Mouse (Mus musculus): Measurements from ENCODE around the gene Epha1. TPM values are rescaled to one million over a fixed set of nuclear protein-coding genes. Genes with fewer than 3 reads are reported as not detected.

Epha1 gene
- polyA plus RNA-seq, 1 experiment, result 64.8 TPM

DNA sequence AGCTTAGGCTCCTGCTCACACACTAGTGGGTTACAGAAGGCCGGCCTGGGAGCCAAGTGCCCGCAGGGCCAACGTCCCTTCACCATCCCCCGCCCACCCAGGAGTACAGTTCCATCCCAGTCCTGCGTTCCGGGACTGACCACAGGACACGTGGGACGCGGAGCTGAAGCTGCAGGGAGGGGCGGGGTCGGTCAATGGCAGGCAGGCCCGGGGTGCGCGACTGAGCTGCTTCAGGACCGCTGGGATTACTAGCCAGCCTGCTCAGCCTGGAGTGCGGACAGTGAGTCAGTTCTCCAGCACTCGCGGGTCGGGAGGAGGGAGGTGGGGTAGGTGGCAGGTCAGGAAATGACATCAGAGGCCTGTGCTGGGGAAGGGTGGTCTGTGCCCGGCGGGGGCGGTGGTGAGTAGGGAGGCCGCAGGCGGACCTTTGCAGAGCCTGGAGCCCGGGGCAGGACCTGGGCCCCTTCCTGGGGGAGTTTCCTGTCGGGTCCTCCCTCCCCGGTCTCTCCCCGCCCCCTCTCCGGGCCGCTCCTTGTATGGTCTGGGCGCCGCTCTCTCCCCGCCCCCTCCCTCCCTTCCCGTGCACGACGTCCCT is 23.5 kb downstream of the Epha1 start, which contains the start of gene Zyx:
Zyx (plus strand) TSS at position 205 of the 595 bp plus-strand sequence.
- Histone ChIP-seq H3K36me3 (ENCODE audit: control insufficient read depth, insufficient read depth, low read length) (peaks cover 13% of the 10 kb centered on the region), H3K27ac (ENCODE audit: insufficient read depth, low read depth, low read length) (peak within 1 kb of the TSS; percentile 85), H3K27me3 (ENCODE audit: control insufficient read depth, insufficient read depth, low read length) (no peaks in the 10 kb centered on the region), H3K4me1 (ENCODE audit: control insufficient read depth, insufficient read depth, insufficient read length, low read length) (peaks cover 30% of the 10 kb centered on the region), H3K4me3 (ENCODE audit: low read depth, low read length) (peak within 1 kb of the TSS; percentile 79)
- 1% methylated on average over 30 of the region's 36 CpGs for WGBS
- TF ChIP-seq POLR2A (IDR thresholded peaks at IDR 0.05; ENCODE audit: low read depth, low read length), result no peak
- TF ChIP-seq CTCF (IDR thresholded peaks at IDR 0.05; ENCODE audit: extremely low read depth, insufficient read length, insufficient replicate concordance, low read depth, low read length), result 0 out of 2 replicates have a peak, but pooled peaks have one; percentile 23

DNA sequence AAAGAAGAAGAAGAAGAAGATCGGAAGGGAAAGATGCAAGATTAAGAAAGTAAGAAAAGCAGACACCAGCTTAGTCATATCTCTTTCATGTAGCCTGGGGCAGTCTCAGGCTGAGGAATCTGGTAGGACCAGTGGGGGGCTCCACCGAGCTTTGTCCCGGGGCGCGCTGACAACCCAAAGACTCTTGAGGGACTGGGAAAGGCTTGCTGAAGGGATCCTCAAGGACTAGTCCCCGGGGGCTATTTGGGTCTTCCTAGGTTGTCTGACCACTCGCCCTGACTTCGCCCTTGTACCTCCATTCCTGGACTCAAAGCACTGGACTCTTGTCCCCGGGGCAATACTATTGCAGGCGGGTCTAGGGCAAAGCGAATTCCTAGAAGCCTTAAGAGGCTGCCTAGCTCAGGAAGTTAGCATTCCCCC is 24.1 kb downstream of the Epha1 start:
- TF ChIP-seq CTCF (IDR thresholded peaks at IDR 0.05; ENCODE audit: extremely low read depth, insufficient read length, insufficient replicate concordance, low read depth, low read length), result peak; percentile 74; the same call in 1 of the 2 replicates
- TF ChIP-seq POLR2A (IDR thresholded peaks at IDR 0.05; ENCODE audit: low read depth, low read length), result no peak; the same call in 1 of the 2 replicates
- WGBS, result under 1% methylated on average over 11 of the region's 11 CpGs
- H3K4me1 ChIP-seq (ENCODE audit: control insufficient read depth, insufficient read depth, insufficient read length, low read length), result peaks cover 26% of the 10 kb centered on the region
- peak overlapping the region; percentile 85 for H3K27ac ChIP-seq (ENCODE audit: insufficient read depth, low read depth, low read length)
- no peaks in the 10 kb centered on the region for H3K27me3 ChIP-seq (ENCODE audit: control insufficient read depth, insufficient read depth, low read length)
- peaks cover 13% of the 10 kb centered on the region for H3K36me3 ChIP-seq (ENCODE audit: control insufficient read depth, insufficient read depth, low read length)
- peak overlapping the region; percentile 79 for H3K4me3 ChIP-seq (ENCODE audit: low read depth, low read length)

DNA sequence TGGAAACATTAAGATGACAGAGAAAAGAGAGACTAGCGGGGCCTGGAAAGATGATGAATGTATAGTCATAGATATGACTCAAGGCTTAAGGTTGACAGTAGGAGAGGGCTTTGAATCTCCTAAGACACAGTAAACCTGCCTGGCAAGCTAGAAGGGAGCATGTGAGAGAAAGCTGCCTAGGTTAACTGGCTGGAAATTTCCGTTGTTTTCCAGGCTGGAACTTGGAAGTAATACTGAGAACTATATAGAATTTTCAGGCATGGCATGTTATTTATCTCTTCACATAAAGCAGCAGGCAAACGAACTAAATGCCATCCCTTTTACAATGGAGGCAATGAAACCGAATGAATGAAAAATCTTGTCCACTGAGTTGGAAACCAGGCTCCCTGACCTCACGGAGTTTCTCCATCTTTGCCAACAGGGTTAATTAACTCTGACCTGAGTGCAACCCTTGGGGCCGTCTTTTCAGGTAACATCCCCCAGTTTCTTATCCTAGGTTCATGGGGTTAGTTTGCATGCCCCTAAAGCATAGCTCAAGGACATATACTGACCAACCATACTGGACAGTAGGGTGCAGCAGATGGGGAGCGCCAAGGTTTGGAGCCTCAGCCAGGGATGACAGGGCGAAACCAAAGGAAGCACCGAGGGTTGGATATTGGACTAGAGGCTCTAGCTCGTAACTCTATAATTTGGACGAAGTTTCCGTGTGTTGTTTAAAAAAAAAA is 24.6 kb downstream of the Epha1 start:
- no peak for TF ChIP-seq POLR2A (IDR thresholded peaks at IDR 0.05; ENCODE audit: low read depth, low read length)
- TF ChIP-seq CTCF (IDR thresholded peaks at IDR 0.05; ENCODE audit: extremely low read depth, insufficient read length, insufficient replicate concordance, low read depth, low read length), result no peak
- H3K36me3 ChIP-seq (ENCODE audit: control insufficient read depth, insufficient read depth, low read length), result peaks cover 13% of the 10 kb centered on the region
- no peak overlapping the region for H3K27ac ChIP-seq (ENCODE audit: insufficient read depth, low read depth, low read length)
- 44% methylated on average over 12 of the region's 12 CpGs for WGBS
- H3K4me1 ChIP-seq (ENCODE audit: control insufficient read depth, insufficient read depth, insufficient read length, low read length), result peaks cover 21% of the 10 kb centered on the region
- H3K27me3 ChIP-seq (ENCODE audit: control insufficient read depth, insufficient read depth, low read length), result no peaks in the 10 kb centered on the region
- H3K4me3 ChIP-seq (ENCODE audit: low read depth, low read length), result no peak overlapping the region

DNA sequence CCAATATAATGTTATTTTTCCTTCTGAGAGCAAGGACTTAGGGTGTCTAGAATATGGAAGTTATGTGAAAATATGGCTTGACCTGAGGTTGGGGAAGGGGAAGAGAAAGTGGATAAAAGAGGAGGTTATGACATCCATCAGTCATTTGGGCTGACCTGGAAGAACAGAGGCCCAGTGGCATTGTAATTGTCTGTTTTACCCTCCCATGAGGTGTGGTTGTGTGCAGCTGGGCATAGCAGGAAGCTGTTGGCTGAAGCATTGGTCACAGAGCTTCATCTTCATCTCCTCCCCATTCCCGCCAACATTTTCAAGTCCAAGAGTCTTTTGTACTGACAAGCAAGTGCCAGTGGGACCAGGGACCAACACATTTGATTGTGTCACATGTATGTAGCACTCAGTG is 28.8 kb downstream of the Epha1 start:
- no peak for TF ChIP-seq CTCF (IDR thresholded peaks at IDR 0.05; ENCODE audit: extremely low read depth, insufficient read length, insufficient replicate concordance, low read depth, low read length)
- no peak for TF ChIP-seq POLR2A (IDR thresholded peaks at IDR 0.05; ENCODE audit: low read depth, low read length)
- Histone ChIP-seq H3K4me1 (ENCODE audit: control insufficient read depth, insufficient read depth, insufficient read length, low read length) (no peaks in the 10 kb centered on the region), H3K36me3 (ENCODE audit: control insufficient read depth, insufficient read depth, low read length) (no peaks in the 10 kb centered on the region), H3K4me3 (ENCODE audit: low read depth, low read length) (no peak overlapping the region), H3K27ac (ENCODE audit: insufficient read depth, low read depth, low read length) (no peak overlapping the region), H3K27me3 (ENCODE audit: control insufficient read depth, insufficient read depth, low read length) (no peaks in the 10 kb centered on the region)
- WGBS, result 73% methylated on average over 1 of the region's 1 CpGs

DNA sequence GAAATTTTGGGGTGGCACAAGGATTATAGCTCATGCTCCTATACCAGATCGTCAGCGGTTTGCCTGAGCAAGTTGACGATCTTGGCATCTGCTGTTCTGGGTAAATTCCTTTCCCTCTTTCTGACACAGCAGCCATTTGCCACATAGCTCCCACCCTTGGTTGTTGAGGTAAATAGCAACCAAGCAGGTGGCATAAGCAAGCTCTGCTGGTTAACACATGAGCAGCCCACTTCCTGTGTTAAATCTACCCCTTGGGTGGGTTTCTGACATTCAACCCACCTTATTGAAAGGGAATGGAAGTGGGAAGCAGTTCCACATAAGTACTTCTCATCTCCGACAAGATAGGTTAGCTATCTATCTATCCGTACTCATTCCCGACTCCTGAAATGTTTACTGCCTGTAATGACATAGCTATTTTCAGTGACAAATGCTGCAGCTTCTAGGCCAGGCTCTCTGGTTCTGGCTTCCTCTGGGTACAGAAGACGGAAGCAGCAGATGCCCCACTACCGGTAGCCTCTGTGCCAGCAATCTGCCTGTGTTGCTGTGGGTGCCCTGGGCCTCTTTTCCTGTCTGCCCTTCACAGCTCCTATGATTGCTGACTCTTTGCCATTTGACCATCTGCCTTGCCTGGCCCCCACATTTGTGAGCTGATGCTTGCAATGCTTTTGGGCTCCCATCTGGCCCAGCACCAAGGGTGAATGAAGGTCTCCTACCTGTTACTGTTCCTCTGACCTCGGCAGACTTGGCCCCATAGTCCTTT is 29.5 kb downstream of the Epha1 start:
- TF ChIP-seq CTCF (IDR thresholded peaks at IDR 0.05; ENCODE audit: extremely low read depth, insufficient read length, insufficient replicate concordance, low read depth, low read length) (no peak), POLR2A (IDR thresholded peaks at IDR 0.05; ENCODE audit: low read depth, low read length) (no peak)
- H3K27ac ChIP-seq (ENCODE audit: insufficient read depth, low read depth, low read length), result no peak overlapping the region
- no peaks in the 10 kb centered on the region for H3K27me3 ChIP-seq (ENCODE audit: control insufficient read depth, insufficient read depth, low read length)
- no peaks in the 10 kb centered on the region for H3K36me3 ChIP-seq (ENCODE audit: control insufficient read depth, insufficient read depth, low read length)
- 77% methylated on average over 9 of the region's 9 CpGs for WGBS
- H3K4me3 ChIP-seq (ENCODE audit: low read depth, low read length), result no peak overlapping the region
- no peaks in the 10 kb centered on the region for H3K4me1 ChIP-seq (ENCODE audit: control insufficient read depth, insufficient read depth, insufficient read length, low read length)

DNA sequence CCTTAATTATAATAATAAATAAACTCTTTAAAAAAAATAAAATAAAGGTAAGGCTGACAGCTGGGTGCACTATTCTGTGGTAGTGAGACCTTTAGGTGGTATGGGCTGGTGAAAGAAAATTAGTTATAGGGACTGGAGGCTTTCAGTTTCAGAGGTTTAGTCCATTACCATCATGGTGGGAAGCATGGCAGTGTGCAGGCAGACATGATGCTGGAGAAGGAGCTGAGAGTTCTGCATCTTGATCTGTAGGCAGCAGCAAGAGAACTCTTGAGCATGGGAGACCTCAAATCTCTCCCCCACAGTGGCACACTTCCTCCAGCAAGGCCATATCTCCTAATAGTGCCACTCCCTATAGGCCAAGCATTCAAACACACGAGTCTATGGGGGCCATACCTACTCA is 30.9 kb downstream of the Epha1 start:
- WGBS, result 26% methylated on average over 1 of the region's 1 CpGs
- no peaks in the 10 kb centered on the region for H3K36me3 ChIP-seq (ENCODE audit: control insufficient read depth, insufficient read depth, low read length)
- H3K27ac ChIP-seq (ENCODE audit: insufficient read depth, low read depth, low read length), result no peak overlapping the region
- TF ChIP-seq CTCF (IDR thresholded peaks at IDR 0.05; ENCODE audit: extremely low read depth, insufficient read length, insufficient replicate concordance, low read depth, low read length), result no peak
- TF ChIP-seq POLR2A (IDR thresholded peaks at IDR 0.05; ENCODE audit: low read depth, low read length), result no peak
- no peaks in the 10 kb centered on the region for H3K27me3 ChIP-seq (ENCODE audit: control insufficient read depth, insufficient read depth, low read length)
- no peak overlapping the region for H3K4me3 ChIP-seq (ENCODE audit: low read depth, low read length)
- no peaks in the 10 kb centered on the region for H3K4me1 ChIP-seq (ENCODE audit: control insufficient read depth, insufficient read depth, insufficient read length, low read length)

DNA sequence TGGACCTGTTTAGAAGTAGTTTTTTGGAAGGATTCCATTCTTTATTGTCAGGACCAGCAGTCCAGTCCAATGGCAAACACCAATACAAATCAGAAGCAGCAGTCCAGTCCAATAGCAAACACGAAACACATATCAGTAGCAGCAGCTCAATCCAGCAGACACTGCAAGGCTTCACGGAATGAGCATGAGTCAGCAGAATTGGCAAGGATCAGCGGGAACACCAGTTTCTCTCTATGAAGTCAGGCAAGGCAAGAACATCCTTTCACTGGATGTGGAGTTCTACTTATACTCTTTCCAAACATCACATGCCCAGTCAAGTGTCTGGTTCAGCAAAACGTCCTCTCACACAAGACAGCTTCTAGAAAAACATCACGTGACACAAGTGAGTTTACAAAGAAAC is 33.1 kb downstream of the Epha1 start:
- no peak overlapping the region for H3K27ac ChIP-seq (ENCODE audit: insufficient read depth, low read depth, low read length)
- no peak overlapping the region for H3K4me3 ChIP-seq (ENCODE audit: low read depth, low read length)
- no peaks in the 10 kb centered on the region for H3K4me1 ChIP-seq (ENCODE audit: control insufficient read depth, insufficient read depth, insufficient read length, low read length)
- H3K27me3 ChIP-seq (ENCODE audit: control insufficient read depth, insufficient read depth, low read length), result no peaks in the 10 kb centered on the region
- TF ChIP-seq CTCF (IDR thresholded peaks at IDR 0.05; ENCODE audit: extremely low read depth, insufficient read length, insufficient replicate concordance, low read depth, low read length) (no peak), POLR2A (IDR thresholded peaks at IDR 0.05; ENCODE audit: low read depth, low read length) (no peak)
- H3K36me3 ChIP-seq (ENCODE audit: control insufficient read depth, insufficient read depth, low read length), result no peaks in the 10 kb centered on the region
- 61% methylated on average over 5 of the region's 5 CpGs for WGBS
